Mouse (Mus musculus) embryonic facial prominence, embryonic 14.5 days (tissue): ENCODE results near the gene Trpc4ap. TPM values are rescaled to one million over a fixed set of nuclear protein-coding genes. Genes with fewer than 3 reads are reported as not detected.
"Not testable (repeated sequence)": the region's sequence is repeated elsewhere in the genome, so short reads cannot be mapped to it uniquely, and the experiment has no call there.

Source experiments
- ATAC-seq: fragments of 200-750 bp; cut with Nextera tagmentation; 2 replicates; pipeline ENCODE4 v1.8.0; 2017; ENCODE audit warnings: low read depth, moderate number of reproducible peaks, moderate TSS enrichment
- DNase-seq: peaks from one replicate; pipeline ENCODE4 v3.0.0-alpha.2; 2015; ENCODE audit warnings: low spot score
- H3K27ac ChIP-seq: fragments of 300-500 bp; sonication (generic); replicated peaks from 2 replicates; pipeline ENCODE4 v1.5.1; 2014; ENCODE audit warnings: low read depth, mild to moderate bottlenecking, low read length, moderate library complexity
- H3K27me3 ChIP-seq: fragments of 300-500 bp; sonication (generic); replicated peaks from 2 replicates; pipeline ENCODE4 v1.6.1; 2014; ENCODE audit warnings: low read length; ENCODE audit not compliant: control insufficient read depth, insufficient read depth
- H3K36me3 ChIP-seq: fragments of 300-500 bp; sonication (generic); 2 replicates; pipeline ENCODE4 v1.6.1; 2014; ENCODE audit warnings: low read length, mixed read lengths; ENCODE audit not compliant: control insufficient read depth, insufficient read depth
- H3K4me1 ChIP-seq: fragments of 300-500 bp; sonication (generic); 2 replicates; pipeline ENCODE4 v1.6.1; 2014; ENCODE audit warnings: antibody characterized with exemption, low read length; ENCODE audit not compliant: control insufficient read depth, insufficient read depth
- H3K4me2 ChIP-seq: fragments of 300-500 bp; sonication (generic); 2 replicates; pipeline ENCODE4 v1.6.1; 2014; ENCODE audit warnings: low read depth, mild to moderate bottlenecking, low read length, moderate library complexity, mixed read lengths
- H3K4me3 ChIP-seq: fragments of 300-500 bp; sonication (generic); 2 replicates; pipeline ENCODE4 v1.5.1; 2014; ENCODE audit warnings: low read depth, mild to moderate bottlenecking, low read length
- H3K9ac ChIP-seq: fragments of 300-500 bp; sonication (generic); 2 replicates; pipeline ENCODE4 v1.6.1; 2014; ENCODE audit warnings: low read depth, mild to moderate bottlenecking, low read length, moderate library complexity, mixed read lengths
- H3K9me3 ChIP-seq: fragments of 300-500 bp; sonication (generic); 2 replicates; pipeline ENCODE4 v1.6.1; 2016; ENCODE audit warnings: low read length; ENCODE audit not compliant: control insufficient read depth
- WGBS: fragments of 180-500 bp; shearing (Covaris S2); extraction: QIAGEN DNeasy Blood & Tissue Kit; methylation state at CpG from one replicate; pipeline ENCODE4 v1.1.7; 2014; 5-methylcytosine and 5-hydroxymethylcytosine counted together
- polyA plus RNA-seq: library from polyadenylated mRNA; unstranded; fragments of >200 nt; fragmentation: Nextera tagmentation; extraction: Ambion mirVana; gene quantifications from 2 replicates; pipeline ENCODE4 v1.2.1, GENCODE M21; 2014

Trpc4ap gene
- 131 and 147 TPM in 2 replicates for polyA plus RNA-seq

DNA sequence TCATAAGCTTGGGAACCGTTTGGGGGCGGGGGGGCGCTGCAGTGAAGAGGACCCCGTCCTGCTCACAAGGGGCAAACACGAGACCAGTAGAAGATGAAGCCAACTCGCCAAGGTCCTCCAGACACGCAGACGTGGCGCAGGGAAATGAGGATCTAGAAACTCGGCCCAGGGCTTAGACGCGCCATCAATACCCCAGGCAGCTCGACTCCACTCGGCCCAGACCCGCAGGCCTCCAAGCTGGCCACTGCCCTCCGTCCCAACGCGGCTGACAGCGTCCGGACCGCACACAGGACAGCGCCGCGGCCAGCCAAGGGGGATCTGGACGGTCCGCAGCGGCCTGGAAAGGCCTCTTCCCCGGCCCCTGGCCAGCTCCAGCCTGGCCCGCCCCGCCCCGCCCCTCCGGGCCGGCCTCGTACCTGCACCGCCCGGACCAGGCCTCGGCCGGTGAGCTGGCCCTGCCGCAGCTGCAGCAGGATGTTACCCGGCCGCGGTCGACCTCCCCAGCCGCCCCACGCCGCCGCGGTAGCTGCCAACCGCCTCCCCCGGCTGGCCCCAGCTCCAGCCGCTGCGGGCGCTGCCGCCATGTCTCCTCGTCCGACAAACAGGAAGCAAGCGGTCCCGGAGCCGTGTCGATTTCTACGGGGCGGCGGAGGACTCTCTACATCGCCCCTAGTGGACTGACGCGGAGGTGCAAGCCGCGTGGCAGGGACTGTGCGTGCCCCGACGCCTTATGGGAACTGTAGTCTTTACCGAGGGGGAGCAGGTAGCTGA lies at the start of gene Trpc4ap:
Trpc4ap (minus strand) TSS at position 662 of the 771 bp plus-strand sequence.
- Histone ChIP-seq H3K36me3 (peaks cover 9% of the 10 kb centered on the region; the same call in 1 of the 2 replicates), H3K4me3 (peak within 1 kb of the TSS; percentile 98), H3K4me1 (peaks cover 13% of the 10 kb centered on the region; the same call in 1 of the 2 replicates), H3K4me2 (peak within 1 kb of the TSS; percentile 71), H3K27me3 (no peaks in the 10 kb centered on the region), H3K9me3 (no peaks in the 10 kb centered on the region), H3K9ac (peak within 1 kb of the TSS; percentile 97), H3K27ac (peak within 1 kb of the TSS; percentile 88)
- peak; percentile 95 for DNase-seq
- peak; percentile 98 for ATAC-seq
- WGBS: 0% methylated on average over 27 of the region's 72 CpGs

- Histone ChIP-seq H3K27me3 (no peaks in the 10 kb centered on the region), H3K9ac (no peak overlapping the region), H3K27ac (no peak overlapping the region), H3K36me3 (no peaks in the 10 kb centered on the region), H3K4me2 (no peak overlapping the region), H3K4me1 (no peaks in the 10 kb centered on the region), H3K9me3 (no peaks in the 10 kb centered on the region), H3K4me3 (no peak overlapping the region)
- 74% methylated on average over 9 of the region's 9 CpGs for WGBS
- ATAC-seq (no peak), DNase-seq (no peak)
These were observed 45.6 kb upstream of the Trpc4ap start for GRCm38 (mm10) chr2:155737803-155738202.

- H3K36me3 ChIP-seq: no peaks in the 10 kb centered on the region
- DNase-seq (no peak), ATAC-seq (no peak)
- H3K4me2 ChIP-seq: no peak overlapping the region
- no peak overlapping the region for H3K27ac ChIP-seq
- 70% methylated on average over 6 of the region's 6 CpGs for WGBS
- no peaks in the 10 kb centered on the region for H3K9me3 ChIP-seq
- no peak overlapping the region for H3K4me3 ChIP-seq
- H3K27me3 ChIP-seq: no peaks in the 10 kb centered on the region
- H3K9ac ChIP-seq: no peak overlapping the region
- H3K4me1 ChIP-seq: no peaks in the 10 kb centered on the region
These were observed 44.8 kb upstream of the Trpc4ap start for GRCm38 (mm10) chr2:155736936-155737335.

GRCm38 (mm10) chr2:155735766-155736165 lies 43.6 kb upstream of the Trpc4ap start, which contains the start of gene Gm17581:
Gene Gm17581, minus strand, starts transcription at chr2:155735866.
- not testable (repeated sequence) for H3K36me3 ChIP-seq, ATAC-seq, H3K27me3 ChIP-seq, DNase-seq, H3K27ac ChIP-seq, H3K4me2 ChIP-seq, H3K9ac ChIP-seq, H3K4me1 ChIP-seq, H3K9me3 ChIP-seq, H3K4me3 ChIP-seq
- WGBS: 81% methylated on average over 5 of the region's 5 CpGs

GRCm38 (mm10) chr2:155735080-155735479 lies 42.9 kb upstream of the Trpc4ap start:
- DNase-seq: peak; percentile 14
- no peaks in the 10 kb centered on the region for H3K36me3 ChIP-seq
- no peak overlapping the region for H3K4me2 ChIP-seq
- H3K27me3 ChIP-seq: no peaks in the 10 kb centered on the region
- H3K9ac ChIP-seq: no peak overlapping the region
- WGBS: 63% methylated on average over 5 of the region's 5 CpGs
- no peaks in the 10 kb centered on the region for H3K4me1 ChIP-seq
- H3K9me3 ChIP-seq: no peaks in the 10 kb centered on the region
- H3K27ac ChIP-seq: no peak overlapping the region
- no peak for ATAC-seq
- H3K4me3 ChIP-seq: no peak overlapping the region

- Histone ChIP-seq H3K27me3 (no peaks in the 10 kb centered on the region), H3K9ac (peak within 1 kb of the TSS; percentile 72), H3K36me3 (no peaks in the 10 kb centered on the region), H3K4me2 (peak within 1 kb of the TSS; percentile 96), H3K4me1 (peaks cover 7% of the 10 kb centered on the region), H3K27ac (no peak within 1 kb of the TSS), H3K4me3 (peak within 1 kb of the TSS; percentile 77), H3K9me3 (no peaks in the 10 kb centered on the region)
- ATAC-seq (peak; percentile 96), DNase-seq (peak; percentile 96)
- WGBS: under 1% methylated on average over 24 of the region's 33 CpGs
These were observed 37.0 kb upstream of the Trpc4ap start, which contains the start of gene Edem2 for GRCm38 (mm10) chr2:155729158-155729645. Gene Edem2, minus strand, starts transcription at chr2:155729475.

GRCm38 (mm10) chr2:155728742-155729141 lies 36.6 kb upstream of the Trpc4ap start:
- H3K36me3 ChIP-seq: 0 out of 2 replicates have a peak, but pooled peaks cover 2% of the 10 kb centered on the region
- DNase-seq (no peak), ATAC-seq (no peak)
- no peaks in the 10 kb centered on the region for H3K27me3 ChIP-seq
- H3K4me3 ChIP-seq: peak overlapping the region; percentile 77
- H3K9ac ChIP-seq: peak overlapping the region; percentile 72
- peak overlapping the region; percentile 96 for H3K4me2 ChIP-seq
- H3K4me1 ChIP-seq: peaks cover 7% of the 10 kb centered on the region
- no peaks in the 10 kb centered on the region for H3K9me3 ChIP-seq
- no peak overlapping the region for H3K27ac ChIP-seq
- 8% methylated on average over 15 of the region's 15 CpGs for WGBS

DNA sequence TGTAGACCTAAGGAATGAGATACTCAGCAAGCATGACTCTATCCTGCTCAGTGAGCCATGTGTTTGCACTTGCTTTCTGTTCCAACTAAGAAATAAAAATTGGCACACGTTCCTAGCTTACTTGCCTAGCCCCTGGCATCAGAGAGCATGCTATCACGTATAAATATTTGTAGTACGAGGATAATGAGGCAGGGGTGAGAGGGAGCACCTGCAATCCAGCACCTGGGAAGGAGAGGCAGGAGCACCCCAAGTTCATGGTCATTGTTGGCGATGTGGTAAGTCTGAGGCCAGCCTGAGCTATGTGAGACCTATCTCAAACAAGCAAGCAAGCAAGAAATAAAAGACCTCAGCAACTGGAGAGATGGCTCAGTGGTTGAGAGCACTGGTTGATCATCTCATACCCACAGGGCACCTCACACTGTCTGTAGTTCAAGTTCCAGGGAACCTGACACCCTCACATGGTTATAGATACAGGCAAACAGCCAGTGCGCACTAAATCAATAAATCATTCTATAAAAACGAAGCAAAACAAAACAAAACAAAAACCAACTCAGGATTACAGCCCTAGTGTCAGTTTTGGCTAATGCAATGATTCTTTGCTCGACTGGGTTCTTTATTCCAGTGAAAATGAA lies 35.7 kb upstream of the Trpc4ap start:
- ATAC-seq (no peak), DNase-seq (no peak)
- Histone ChIP-seq H3K36me3 (peaks cover 9% of the 10 kb centered on the region; the same call in 1 of the 2 replicates), H3K4me1 (peaks cover 7% of the 10 kb centered on the region), H3K4me2 (peak overlapping the region; percentile 96), H3K9ac (no peak overlapping the region), H3K9me3 (no peaks in the 10 kb centered on the region), H3K27me3 (no peaks in the 10 kb centered on the region), H3K27ac (no peak overlapping the region), H3K4me3 (no peak overlapping the region)
- 80% methylated on average over 7 of the region's 7 CpGs for WGBS
